Comparison of ENCODE assay signal across 12 mouse cellular contexts in the genomic region with DNA sequence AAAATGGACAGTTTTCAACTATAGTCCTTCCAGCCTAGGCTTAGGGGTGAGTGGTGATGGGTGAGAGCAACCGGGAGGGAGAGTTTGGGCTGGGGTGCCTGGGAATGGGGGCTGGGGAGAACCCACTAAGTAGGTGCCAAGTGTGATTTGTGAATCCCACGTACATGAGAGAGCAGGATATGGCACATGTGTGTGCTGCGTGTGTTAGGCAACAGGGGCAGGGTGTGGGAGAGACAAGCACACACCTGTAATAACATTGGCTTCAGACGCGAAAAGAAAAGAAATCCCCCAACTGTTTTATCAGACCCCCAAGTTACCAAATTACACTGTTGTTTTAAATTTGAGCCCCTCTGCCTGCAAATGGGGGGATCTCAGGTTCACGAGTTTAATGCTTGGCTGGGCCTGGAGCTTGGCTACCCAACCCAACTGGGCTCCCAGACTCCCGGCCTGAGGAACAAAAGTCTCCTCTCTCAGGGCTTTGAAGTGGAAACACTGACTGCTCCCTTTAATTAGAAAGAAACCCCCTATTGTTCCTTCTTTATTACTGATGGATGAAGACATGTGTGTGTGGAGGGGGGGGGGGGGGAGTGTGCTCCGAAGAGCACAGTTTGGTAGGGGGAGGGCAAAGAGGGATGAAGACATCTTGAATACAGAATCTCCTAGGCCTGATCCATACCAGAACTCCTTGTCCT. TPM values are rescaled to one million over a fixed set of nuclear protein-coding genes. Genes with fewer than 3 reads are reported as not detected.
A peak's percentile ranks its signal among the peaks of the same experiment; 100 is the strongest.
DNase-seq lines count a peak whose midpoint lies in the region; ATAC-seq and TF ChIP-seq lines count a peak whose summit lies in the region.
"Had no signal": no experiment of that assay in that cellular context is flagged by ENCODE, and none has a peak within 500 bp of the region (broad histone marks: within the 10 kb centered on the region; RNA-seq: fewer than 3 reads in every experiment).

No protein-coding gene starts in this region.

- peak; percentile 76 for ATAC-seq in kidney, postnatal 0 days (replicated peaks; ENCODE audit: low FRiP score, low read depth)
- ATAC-seq in hindbrain, embryonic 11.5 days (ENCODE audit: low FRiP score) = peak; percentile 57
- 0 out of 2 replicates have a peak, but pooled peaks have one; percentile 22 for ATAC-seq in neural tube, embryonic 14.5 days (ENCODE audit: low read depth)
- ATAC-seq in megakaryocyte, adult 5-6 weeks (ENCODE audit: poor library complexity, severe bottlenecking) = no peak
- ATAC-seq: intestine, postnatal 0 days had no signal

- WGBS in kidney, postnatal 0 days = 21% methylated on average over 8 of the region's 8 CpGs
- WGBS in forebrain, embryonic 10.5 days = 24% methylated on average over 8 of the region's 8 CpGs
- WGBS in hindbrain, embryonic 11.5 days = 10% methylated on average over 8 of the region's 8 CpGs
- whole genome bisulfite sequencing in neural tube, embryonic 14.5 days = 26% methylated on average over 8 of the region's 8 CpGs

- no peak overlapping the region for H3K4me2 ChIP-seq in kidney, postnatal 0 days (ENCODE audit: low read length)
- H3K4me2 ChIP-seq in hindbrain, embryonic 11.5 days (replicated peaks; ENCODE audit: low read depth, low read length) = no peak overlapping the region
- no peak overlapping the region for H3K4me2 ChIP-seq in neural tube, embryonic 14.5 days (ENCODE audit: low read depth, low read length)

- no peak for TF ChIP-seq CTCF in kidney, postnatal 0 days (IDR thresholded peaks at IDR 0.05; ENCODE audit: low read depth)

- no peaks in the 10 kb centered on the region for H3K9me3 ChIP-seq in kidney, postnatal 0 days (replicated peaks; ENCODE audit: low read length)
- no peaks in the 10 kb centered on the region for H3K9me3 ChIP-seq in forebrain, embryonic 10.5 days
- H3K9me3 ChIP-seq in hindbrain, embryonic 11.5 days (ENCODE audit: control insufficient read depth, low read length) = no peaks in the 10 kb centered on the region
- H3K9me3 ChIP-seq in neural tube, embryonic 14.5 days (ENCODE audit: control insufficient read depth, low read length) = no peaks in the 10 kb centered on the region

- peak; percentile 84 for DNase-seq in kidney, postnatal 0 days (ENCODE audit: low spot score)
- DNase-seq in kidney, postnatal 14 days = no peak
- no peak for DNase-seq in forebrain, embryonic 10.5 days (ENCODE audit: extremely low spot score, low spot score)
- DNase-seq in hindbrain, embryonic 11.5 days (ENCODE audit: low spot score) = peak; percentile 40
- no peak for DNase-seq in right cerebral cortex, postnatal 4 days
- DNase-seq: cerebellum, adult 9-10 months; lung, postnatal 4 days; thymus, adult 2 months had no signal

- no peak overlapping the region for H3K4me3 ChIP-seq in kidney, postnatal 0 days (replicated peaks; ENCODE audit: low read depth, low read length)
- no peak overlapping the region for H3K4me3 ChIP-seq in forebrain, embryonic 10.5 days
- H3K4me3 ChIP-seq in hindbrain, embryonic 11.5 days (ENCODE audit: low read depth, low read length) = no peak overlapping the region
- no peak overlapping the region for H3K4me3 ChIP-seq in neural tube, embryonic 14.5 days (ENCODE audit: low read depth, low read length)

- H3K27me3 ChIP-seq in kidney, postnatal 0 days (ENCODE audit: insufficient read depth, low read length) = no peaks in the 10 kb centered on the region
- H3K27me3 ChIP-seq in forebrain, embryonic 10.5 days (ENCODE audit: poor library complexity, severe bottlenecking) = peaks cover 92% of the 10 kb centered on the region
- H3K27me3 ChIP-seq in hindbrain, embryonic 11.5 days (ENCODE audit: control insufficient read depth, insufficient read depth, low read length) = no peaks in the 10 kb centered on the region
- H3K27me3 ChIP-seq in neural tube, embryonic 14.5 days (ENCODE audit: control insufficient read depth, insufficient read depth, low read length) = no peaks in the 10 kb centered on the region

- no peak overlapping the region for H3K9ac ChIP-seq in kidney, postnatal 0 days (ENCODE audit: low read depth, low read length)
- no peak overlapping the region for H3K9ac ChIP-seq in hindbrain, embryonic 11.5 days (ENCODE audit: low read depth, low read length)
- H3K9ac ChIP-seq in neural tube, embryonic 14.5 days (replicated peaks; ENCODE audit: low read depth, low read length) = no peak overlapping the region
- H3K9ac ChIP-seq: liver, embryonic 14.5 days had no signal

- peaks cover 37% of the 10 kb centered on the region for H3K4me1 ChIP-seq in kidney, postnatal 0 days (replicated peaks; ENCODE audit: insufficient read depth, low read length)
- H3K4me1 ChIP-seq in forebrain, embryonic 10.5 days = peaks cover 77% of the 10 kb centered on the region
- peaks cover 7% of the 10 kb centered on the region for H3K4me1 ChIP-seq in hindbrain, embryonic 11.5 days (replicated peaks; ENCODE audit: control insufficient read depth, insufficient read depth, low read length)
- peaks cover 8% of the 10 kb centered on the region; the same call in 1 of the 2 replicates for H3K4me1 ChIP-seq in neural tube, embryonic 14.5 days (ENCODE audit: control insufficient read depth, insufficient read depth, low read length)

- H3K36me3 ChIP-seq in kidney, postnatal 0 days (ENCODE audit: insufficient read depth, low read length) = no peaks in the 10 kb centered on the region
- H3K36me3 ChIP-seq in forebrain, embryonic 10.5 days (replicated peaks) = no peaks in the 10 kb centered on the region
- H3K36me3 ChIP-seq in hindbrain, embryonic 11.5 days (ENCODE audit: control insufficient read depth, insufficient read depth, low read length) = no peaks in the 10 kb centered on the region
- H3K36me3 ChIP-seq in neural tube, embryonic 14.5 days (ENCODE audit: control insufficient read depth, insufficient read depth, low read length) = no peaks in the 10 kb centered on the region

- peak overlapping the region; percentile 84 for H3K27ac ChIP-seq in kidney, postnatal 0 days
- peak overlapping the region; percentile 75 for H3K27ac ChIP-seq in forebrain, embryonic 10.5 days
- H3K27ac ChIP-seq in hindbrain, embryonic 11.5 days (ENCODE audit: low read depth, low read length) = no peak overlapping the region
- H3K27ac ChIP-seq in neural tube, embryonic 14.5 days (ENCODE audit: low read depth, low read length) = no peak overlapping the region
- H3K27ac ChIP-seq: liver, embryonic 14.5 days had no signal

RNA-seq across cellular contexts. Expression of a gene that starts 11.3 kb away (rescaled TPM):
- polyA plus RNA-seq in kidney, postnatal 0 days (2015; fragmentation: Nextera tagmentation; extraction: Ambion mirVana) = 28.5 and 29.1 TPM in 2 replicates
- polyA plus RNA-seq in forebrain, embryonic 10.5 days (2016; fragmentation: Nextera tagmentation; extraction: Ambion mirVana) = 6.2 and 6.6 TPM in 2 replicates
- polyA plus RNA-seq in hindbrain, embryonic 11.5 days (2014; fragmentation: Nextera tagmentation; extraction: Ambion mirVana) = 9.6 and 10.8 TPM in 2 replicates
- 3.9 and 4.8 TPM in 2 replicates for polyA plus RNA-seq in neural tube, embryonic 14.5 days (2014; fragmentation: Nextera tagmentation; extraction: Ambion mirVana)
- 2.3 and 4.8 TPM in 2 replicates for total RNA-seq in megakaryocyte, adult 5-6 weeks (2015)
- 6.1 and 8.9 TPM in 2 replicates for total RNA-seq in megakaryocyte, adult 5-6 weeks (2017)

Comparison
In these comparisons a context has a peak if more than half of its experiments do, and no peak if none do; other contexts are left out.
1. DNase-seq: peak in kidney, postnatal 0 days (single experiment) and hindbrain, embryonic 11.5 days (single experiment); none in kidney, postnatal 14 days (single experiment), forebrain, embryonic 10.5 days (single experiment) and right cerebral cortex, postnatal 4 days (single experiment).
2. H3K27ac ChIP-seq: peak in kidney, postnatal 0 days (single experiment) and forebrain, embryonic 10.5 days (single experiment); none in hindbrain, embryonic 11.5 days (single experiment) and neural tube, embryonic 14.5 days (single experiment).